Mouse (Mus musculus): Measurements from ENCODE around the gene Rnf207.

GRCm38 (mm10) chr4:152339293-152339790, 20.5 kb upstream of the Rnf207 start:
- TF ChIP-seq CTCF (IDR thresholded peaks at IDR 0.05; ENCODE audit: insufficient read depth, low read depth, low read length) (no peak), POLR2A (IDR thresholded peaks at IDR 0.05; ENCODE audit: insufficient read depth, low read depth, low read length) (no peak)
